Mouse (Mus musculus): ENCODE results near the gene Mmrn2.

The Mmrn2 gene

DNA sequence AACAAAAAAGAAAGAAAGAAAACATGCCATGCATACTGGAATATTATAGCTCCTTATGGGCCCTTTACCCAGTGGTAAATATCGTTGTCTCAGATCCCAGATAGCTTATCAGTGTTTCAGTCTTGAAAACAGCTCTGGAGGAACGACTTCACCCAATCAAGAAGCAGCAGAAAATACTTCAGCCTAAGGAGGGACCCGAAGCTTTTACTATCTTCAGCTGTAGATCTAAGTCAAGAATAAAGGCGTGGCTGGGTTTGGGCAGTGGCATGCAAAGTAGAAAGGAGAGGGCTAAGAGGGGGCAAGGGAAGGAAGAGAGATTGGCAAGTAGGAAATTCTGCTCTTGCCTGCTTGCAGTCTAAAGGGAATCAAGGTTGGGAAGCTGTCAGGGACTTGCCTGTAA is 13.1 kb upstream of the Mmrn2 start:
- in situ Hi-C loops (cut with MboI, MseI), result loop anchor here (5.0 kb wide), 1 partner anchor 40 kb away; no protein-coding TSS in a partner anchor

DNA sequence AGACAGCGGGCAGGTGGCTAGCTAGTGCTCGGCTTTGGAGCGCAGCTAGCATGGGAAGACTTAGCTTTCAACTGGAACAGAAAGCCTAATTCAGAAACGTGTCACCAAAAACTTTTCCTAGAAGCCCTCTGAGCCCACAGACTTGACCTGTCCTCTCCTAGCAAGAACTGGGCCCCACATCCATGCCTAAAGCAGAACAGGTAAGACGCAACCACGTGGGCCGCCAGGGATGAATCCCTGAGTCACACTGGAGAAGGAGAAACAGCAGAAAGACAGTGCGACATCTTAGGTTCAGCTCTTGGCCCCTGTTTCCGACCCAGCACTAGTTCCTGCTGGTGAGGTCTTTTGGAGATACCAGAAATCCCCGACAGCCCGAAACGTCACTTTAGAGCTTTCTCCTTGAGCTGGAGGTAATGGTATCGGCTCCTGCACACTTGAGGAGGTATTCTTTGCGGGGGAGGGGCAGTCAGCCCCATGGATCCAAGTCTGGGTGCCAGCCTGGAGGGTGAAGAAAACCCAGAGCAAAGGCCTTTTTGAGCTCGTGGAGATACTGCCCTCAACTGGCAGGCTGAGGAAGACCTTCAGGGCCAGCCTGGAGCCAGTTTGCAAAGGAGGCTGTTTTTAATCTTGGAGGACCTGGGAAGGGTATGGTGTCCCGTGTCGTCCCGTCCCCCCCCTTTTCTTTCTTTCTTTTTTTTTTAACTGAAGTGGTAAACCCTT is 12.4 kb upstream of the Mmrn2 start:
- in situ Hi-C loops (cut with MboI, MseI), result loop anchor here (5.0 kb wide), 1 partner anchor 39 kb away; no protein-coding TSS in a partner anchor

DNA sequence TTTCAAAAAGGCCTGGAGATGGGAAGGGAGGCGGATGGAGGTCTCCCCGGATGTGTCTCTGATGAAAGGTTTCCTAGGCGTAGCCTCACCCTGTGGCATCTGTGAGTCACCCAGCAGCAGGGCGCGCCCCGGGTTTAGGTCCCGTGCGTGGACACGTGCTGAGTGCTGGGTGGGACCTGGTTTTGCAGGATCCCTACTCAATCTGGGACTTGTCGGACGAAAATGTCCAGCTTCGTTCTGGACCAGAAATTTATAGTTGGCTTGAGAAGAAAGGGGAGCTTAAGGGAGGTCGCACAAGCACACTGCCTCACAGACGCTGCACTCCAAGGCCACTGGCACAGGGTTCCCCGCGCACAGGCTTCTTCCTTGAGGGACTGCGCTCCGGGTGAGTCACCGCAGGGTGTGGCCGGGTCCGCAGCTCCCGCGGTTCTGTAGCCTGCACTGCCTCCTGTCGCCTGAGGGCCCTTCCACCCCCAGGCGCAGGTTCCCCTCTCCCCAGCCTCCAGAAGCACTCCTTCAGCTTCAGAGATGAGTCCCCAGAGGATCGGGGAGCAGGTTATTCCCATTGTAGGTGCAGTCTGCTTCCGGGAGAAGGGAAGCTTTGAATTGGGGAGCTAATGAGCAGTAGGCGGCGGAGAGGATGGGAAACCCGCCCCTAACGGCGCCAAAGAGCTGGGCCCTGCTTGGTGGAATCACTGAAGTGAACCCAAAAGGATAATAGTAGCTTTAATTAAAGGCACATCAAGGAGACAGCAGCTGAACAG is 11.6 kb upstream of the Mmrn2 start:
- in situ Hi-C loops (cut with MboI, MseI), result loop anchor here (5.0 kb wide), 1 partner anchor 39 kb away; no protein-coding TSS in a partner anchor

DNA sequence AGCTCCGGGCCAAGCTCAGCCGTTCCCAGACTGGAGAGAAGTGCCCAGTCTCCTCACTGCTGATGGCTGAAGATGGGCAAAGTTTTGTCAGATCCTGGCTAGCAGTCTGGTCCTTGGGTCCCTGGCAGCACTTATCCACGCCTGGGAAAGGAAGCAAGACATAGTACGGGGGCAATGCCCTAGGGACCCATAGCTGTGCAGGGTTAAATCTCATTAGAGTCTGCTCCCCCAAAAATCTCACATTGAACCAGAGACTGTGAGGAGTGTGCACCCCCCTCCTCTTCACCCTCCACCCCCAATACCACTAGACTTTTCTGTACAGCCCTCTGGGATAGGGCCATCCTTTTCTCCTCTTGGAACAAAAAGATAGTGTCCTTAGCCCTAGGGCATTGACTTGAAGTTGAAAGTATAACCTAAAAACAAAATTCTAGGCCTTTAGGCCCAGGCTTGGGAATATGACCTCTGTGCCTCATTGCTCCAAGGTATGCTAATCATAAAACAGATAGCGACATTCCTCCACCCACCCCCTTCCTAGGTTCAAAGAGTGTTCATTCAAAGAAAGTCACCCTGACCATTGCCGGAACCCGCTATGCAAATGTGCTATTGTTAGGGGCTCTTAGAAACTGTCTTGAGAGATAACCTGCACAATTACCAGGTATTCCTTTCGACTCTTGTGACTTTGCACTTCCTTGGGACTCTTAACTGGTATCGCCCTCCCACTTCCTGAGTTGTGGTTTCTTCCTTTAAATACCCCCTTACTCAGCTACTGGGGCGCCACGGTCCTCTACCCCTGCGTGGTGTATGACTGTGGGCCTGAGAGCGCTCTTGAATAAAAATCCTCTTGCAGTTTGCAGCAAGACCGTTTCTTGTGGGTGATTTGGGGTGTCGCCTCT is 10.8 kb upstream of the Mmrn2 start:
- in situ Hi-C loops (cut with MboI, MseI), result loop anchor here (5.0 kb wide), 1 partner anchor 38 kb away; no protein-coding TSS in a partner anchor

DNA sequence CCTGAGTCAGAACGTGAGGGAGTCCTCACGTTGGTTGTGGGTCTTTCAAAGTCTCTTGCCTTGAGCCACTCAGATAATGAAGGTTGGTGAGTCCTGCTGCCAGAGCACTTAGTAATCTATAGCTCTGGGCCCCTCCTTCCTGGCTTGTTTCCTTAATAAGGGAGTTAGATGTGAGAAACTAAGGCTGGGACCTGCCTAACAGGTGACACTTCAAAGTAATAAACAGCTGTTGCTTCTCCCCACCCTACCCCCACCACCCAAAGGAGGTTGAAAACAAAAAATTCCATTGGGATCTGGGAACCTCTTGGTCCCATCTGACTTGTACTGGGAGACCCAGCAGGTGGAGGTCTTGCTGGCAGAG is 10.1 kb upstream of the Mmrn2 start:
- in situ Hi-C loops (cut with MboI, MseI), result no loop called here

DNA sequence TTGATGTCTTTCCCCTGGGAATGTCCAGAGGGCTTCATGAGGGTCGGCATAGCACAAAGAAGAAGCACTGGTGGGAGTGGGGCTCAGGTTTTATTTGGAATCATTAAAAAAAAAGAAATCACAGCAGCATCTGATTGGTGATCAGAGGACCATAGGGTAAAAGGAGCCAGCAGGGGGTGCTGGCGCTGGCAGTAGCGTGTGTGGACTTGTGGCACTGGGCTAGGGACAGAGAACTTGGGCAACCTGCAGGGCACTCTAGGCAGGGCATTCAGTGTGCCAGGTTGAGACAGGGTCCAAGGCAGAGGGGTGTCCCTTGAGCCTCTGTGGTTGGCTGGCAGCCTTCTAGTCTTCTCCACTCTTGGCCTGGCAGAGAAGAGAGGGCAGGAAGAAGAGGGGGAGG is 5.1 kb upstream of the Mmrn2 start:
- in situ Hi-C loops (cut with MboI, MseI), result no loop called here

DNA sequence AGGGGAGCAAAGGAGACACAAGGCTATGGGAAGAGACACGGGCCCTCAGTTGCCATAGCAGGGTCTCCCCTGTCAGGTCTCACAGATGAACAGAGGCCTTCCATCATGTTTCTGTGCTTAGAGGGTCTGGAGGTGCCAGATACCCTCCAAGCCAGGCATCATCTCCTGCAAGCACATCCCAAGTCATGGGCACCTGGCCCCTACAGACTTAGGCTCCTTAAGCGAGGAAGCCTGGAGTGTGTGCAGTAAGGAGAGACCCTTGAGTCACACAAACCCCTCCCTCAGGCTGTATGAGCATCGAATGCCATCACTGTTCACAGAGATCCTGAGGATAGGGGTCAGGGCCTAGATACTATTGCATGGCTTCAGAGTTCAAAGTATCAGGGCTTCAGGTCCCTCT is 4.3 kb upstream of the Mmrn2 start:
- in situ Hi-C loops (cut with MboI, MseI), result no loop called here

DNA sequence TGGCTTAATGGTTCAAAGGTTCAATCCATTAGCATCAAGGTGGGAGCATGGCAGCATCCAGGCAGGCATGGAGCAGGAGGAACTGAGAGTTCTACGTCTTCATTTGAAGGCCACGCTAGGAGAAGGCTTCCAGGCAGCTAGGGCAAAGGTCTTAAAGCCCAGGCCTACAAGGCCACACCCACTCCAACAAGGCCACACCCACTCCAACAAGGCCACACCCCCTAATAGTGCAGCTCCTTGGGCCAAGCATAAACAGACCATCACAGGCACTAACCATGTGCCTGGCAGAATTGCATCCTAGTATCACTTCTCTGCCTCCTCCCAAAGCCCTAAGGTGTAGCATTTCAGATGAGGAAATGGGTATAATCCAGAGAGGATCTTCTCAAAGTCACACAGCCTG is 3.5 kb upstream of the Mmrn2 start:
- in situ Hi-C loops (cut with MboI, MseI), result no loop called here

DNA sequence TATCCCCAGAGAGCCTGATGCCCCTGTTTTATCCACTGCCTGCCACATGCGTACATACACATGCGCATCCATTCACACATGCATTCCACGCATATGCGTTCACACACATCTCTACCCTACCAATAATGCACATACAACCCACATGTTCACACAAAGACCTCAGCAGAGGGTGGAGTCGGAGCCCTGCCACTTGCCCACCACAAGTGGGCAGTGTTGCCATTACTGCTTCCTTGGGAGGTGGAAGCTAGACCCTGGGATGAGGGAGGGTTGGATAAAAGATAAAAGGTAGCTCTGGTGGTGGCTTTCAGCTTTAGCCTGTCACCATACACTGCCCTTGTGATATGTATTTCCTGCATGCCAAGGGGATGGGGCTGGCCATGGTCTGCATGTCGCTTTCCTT is 2.6 kb upstream of the Mmrn2 start:
- in situ Hi-C loops (cut with MboI, MseI), result no loop called here

DNA sequence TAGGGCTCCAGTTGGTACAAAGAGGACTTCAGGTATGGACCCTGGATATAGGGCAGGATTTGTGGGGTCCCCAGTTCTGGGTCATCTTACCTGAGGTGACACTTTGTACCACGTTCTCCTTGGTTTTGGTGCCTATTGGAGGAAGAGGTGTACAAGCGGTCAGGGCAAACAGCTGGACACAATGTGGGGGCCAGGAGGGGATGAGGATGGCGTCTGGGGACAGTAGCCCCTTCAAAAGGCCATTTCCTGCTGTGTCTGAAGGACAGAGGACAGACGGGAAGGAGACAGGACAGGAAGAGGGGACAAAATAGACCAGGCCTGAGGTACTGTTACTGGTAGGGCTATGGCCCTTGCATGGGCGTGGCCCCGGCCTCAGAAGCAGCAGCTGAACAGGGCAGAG is 1.7 kb upstream of the Mmrn2 start:
- in situ Hi-C loops (cut with MboI, MseI), result no loop called here

DNA sequence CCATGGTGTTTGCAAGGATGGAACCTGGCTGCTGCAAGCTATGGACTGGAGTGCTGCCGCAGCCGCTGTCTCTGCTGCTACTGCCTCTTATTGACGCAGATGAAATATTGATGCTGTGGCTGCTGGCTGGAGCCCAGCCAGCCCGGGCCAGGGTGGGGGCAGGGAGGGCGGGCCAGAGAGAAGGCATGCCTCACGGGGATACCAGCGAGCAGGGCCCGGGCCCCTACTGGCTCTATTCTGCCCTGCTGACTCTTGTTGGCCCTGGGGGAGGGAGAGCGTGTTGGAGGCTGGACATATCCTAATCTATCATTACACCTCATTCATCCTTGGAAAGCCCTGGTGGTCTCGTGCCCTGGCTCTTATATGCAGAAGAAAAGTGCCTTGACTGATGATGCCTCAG is 688 bp upstream of the Mmrn2 start, which contains the start of gene Sncg:
Gene Sncg (minus strand): TSS at position 213 of the 400 bp plus-strand sequence.
- in situ Hi-C loops (cut with MboI, MseI), result no loop called here

DNA sequence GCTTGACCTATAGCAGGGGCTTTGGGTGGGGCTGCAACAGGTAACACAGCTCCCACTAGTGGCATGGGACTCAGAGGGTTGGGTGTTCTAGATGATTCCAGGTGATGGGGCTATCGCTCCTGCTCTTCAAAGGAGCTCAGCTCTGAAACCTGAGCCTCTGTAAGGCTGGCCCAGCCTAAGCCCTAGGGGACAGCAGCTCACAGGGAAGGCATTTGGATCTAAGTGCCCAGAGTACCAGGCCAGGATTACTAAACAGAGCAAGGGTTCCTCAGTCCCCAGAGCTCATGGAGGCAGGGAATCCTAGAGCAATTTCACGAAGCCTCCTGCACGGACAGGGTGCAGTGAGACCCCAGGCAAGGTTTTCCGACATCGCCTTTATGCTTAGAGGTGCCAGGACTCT is 676 bp downstream of the Mmrn2 start:
- in situ Hi-C loops (cut with MboI, MseI), result no loop called here

DNA sequence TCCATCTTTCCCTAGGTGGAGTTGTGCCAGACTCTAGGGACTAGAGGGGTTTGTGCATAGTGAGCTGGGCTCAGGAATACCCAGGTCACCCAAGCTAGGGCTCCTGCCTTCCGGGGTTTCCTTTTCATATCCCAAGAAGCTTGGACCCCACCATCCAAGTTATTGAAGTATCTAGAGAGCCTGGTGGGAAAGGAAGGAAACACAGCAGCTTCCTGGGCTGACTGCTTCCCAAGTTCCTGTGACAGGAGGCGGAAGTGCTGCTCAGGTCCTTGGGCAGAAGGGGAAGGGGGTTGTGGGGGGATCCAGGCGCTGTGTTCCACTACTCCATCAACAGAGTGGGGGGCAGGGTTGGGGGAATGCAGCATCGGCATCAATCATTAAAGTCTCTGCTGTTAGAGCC is 1.9 kb downstream of the Mmrn2 start:
- in situ Hi-C loops (cut with MboI, MseI), result no loop called here

DNA sequence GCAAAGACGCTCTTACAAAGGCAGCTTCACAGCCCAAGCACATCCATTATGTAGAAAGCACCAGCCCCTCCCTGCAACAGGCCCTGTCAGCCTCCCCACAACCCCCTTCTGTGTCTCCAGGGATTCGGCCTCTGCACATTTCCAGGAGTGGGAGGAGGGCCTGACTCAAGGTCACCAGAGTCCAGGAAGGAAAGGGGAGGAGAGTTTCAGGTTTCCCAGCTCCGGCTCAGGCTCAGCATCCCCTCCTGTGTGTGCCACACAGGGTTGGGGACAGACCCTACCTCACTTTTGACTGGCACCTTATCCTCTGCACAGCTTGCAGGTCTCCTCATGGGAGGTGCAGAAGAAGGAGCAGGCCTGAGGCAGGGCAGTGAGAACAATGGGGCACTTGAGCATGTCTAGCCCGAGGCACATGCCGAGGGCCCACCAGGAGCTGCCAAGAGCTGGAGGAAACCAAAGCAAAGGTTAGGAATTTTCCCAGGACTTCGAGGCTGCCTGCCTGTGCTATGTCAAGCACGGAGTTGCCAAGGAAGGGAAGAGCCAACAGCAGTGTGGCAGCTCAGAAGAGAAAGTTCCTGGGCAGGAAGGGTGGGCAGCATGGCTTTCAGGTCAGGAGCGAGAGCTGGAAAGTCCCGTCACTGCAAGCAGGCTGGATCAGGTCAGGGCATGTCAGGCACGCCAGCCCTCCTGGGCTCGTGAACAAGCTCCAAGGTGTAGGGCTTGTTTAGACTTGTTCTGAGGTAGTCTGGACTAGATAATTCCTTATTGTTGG is 3.5 kb downstream of the Mmrn2 start:
- in situ Hi-C loops (cut with MboI, MseI), result no loop called here

DNA sequence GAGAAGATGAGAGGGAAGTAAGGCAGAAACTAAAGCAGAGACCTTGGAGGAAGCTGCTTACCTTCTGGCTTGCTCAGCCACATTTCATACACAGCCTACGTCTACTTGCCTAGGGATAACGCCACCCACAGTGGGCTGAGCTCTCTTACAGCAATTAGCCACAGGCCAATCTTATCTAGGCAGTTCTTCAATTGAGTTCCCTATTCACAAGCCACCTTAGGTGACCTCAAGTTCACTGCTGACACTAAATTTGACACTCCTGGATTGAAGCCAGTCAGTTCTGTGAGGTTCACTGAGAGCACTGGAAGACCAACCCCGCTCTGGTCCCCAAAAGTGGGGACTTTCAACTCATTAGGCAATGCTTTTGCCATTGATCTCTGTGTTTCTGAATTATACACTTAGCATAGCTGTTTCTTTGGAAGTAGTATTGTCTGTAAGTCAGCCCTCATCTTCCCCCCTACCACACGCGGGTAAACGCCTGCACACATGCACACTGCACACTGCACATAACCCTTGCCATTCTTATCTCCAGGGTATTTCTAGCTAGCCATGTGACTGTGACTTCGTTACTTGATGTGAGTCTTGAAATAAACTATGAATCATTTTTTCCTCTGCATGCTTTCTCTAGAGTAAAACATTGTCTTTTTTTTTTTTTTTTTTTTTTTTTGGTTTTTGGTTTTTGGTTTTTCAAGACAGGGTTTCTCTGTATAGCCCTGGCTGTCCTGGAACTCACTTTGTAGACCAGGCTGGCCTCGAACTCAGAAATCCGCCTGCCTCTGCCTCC is 7.8 kb downstream of the Mmrn2 start:
- in situ Hi-C loops (cut with MboI, MseI), result no loop called here

DNA sequence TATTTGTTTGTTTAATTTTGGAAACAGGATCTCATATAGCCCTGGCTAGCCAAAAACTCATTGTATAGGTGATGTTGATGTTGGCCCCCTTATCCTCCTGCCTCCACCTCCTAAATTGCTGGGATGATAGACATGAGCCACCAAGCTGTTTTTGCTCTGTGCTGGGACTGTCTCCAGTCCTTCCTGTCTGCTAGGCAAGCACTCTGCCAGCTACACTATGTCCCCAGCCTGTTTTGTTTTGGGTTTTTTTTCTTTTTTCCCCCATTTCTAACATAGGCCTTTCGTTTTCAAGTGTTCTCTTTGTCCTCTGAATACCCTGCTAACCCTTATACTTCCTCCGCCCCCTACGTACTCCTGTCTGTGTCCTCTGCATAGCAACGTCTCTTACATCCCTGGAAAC is 18.0 kb downstream of the Mmrn2 start:
- in situ Hi-C loops (cut with MboI, MseI), result no loop called here

DNA sequence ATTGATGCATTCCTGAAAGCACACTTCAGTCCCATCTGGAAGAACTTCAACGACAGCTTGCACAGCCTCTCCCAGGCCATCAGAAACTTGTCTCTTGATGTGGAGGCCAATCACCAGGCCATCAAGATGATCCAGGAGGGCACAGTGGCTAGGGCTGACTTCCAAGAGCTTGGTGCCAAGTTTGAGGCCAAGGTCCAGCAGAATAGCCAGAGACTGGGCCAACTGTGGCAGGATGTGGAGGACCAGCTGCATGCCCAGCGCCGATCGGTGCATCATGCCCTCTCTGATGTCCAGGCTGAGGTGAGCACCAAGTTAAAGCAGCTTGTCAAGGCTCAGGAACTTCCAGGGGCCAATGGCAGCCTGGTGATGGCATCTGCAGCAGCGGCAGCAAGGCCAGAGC is 22.6 kb downstream of the Mmrn2 start:
- in situ Hi-C loops (cut with MboI, MseI), result loop anchor here (5.0 kb wide), 1 partner anchor 291 kb away; no protein-coding TSS in a partner anchor

DNA sequence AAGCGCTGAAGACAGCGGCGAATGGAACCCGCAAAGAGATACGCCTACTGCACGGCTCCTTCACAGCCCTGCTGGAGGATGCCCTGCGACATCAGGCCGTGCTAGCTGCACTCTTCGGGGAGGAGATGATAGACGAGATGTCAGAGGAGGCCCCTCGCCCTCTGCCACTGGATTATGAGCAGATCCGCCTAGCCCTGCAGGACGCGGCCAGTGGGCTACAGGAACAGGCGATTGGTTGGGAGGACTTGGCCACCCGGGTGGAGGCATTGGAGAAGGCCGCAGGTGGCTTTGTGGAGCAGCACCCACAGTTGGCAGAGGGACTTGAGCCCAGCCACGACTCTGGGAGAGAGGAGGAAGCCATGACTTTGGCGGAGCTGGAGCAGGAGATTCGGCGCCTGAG is 23.6 kb downstream of the Mmrn2 start:
- in situ Hi-C loops (cut with MboI, MseI), result loop anchor here (5.0 kb wide), 1 partner anchor 292 kb away; no protein-coding TSS in a partner anchor

DNA sequence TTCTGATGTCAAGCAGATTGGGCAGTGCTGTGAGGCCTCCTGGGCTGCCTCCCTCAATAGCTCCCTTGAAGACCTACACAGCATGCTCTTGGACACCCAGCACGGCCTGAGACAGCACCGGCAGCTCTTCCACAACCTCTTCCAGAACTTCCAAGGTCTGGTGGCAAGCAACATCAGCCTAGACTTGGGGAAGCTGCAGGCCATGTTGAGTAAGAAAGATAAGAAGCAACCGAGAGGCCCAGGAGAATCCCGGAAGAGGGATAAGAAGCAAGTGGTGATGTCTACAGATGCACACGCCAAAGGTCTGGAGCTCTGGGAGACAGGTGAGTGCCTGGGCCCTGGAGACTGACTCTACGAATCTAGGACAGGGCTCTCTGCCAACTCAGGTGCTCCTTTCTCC is 24.0 kb downstream of the Mmrn2 start:
- in situ Hi-C loops (cut with MboI, MseI), result loop anchor here (5.0 kb wide), 1 partner anchor 292 kb away; no protein-coding TSS in a partner anchor

DNA sequence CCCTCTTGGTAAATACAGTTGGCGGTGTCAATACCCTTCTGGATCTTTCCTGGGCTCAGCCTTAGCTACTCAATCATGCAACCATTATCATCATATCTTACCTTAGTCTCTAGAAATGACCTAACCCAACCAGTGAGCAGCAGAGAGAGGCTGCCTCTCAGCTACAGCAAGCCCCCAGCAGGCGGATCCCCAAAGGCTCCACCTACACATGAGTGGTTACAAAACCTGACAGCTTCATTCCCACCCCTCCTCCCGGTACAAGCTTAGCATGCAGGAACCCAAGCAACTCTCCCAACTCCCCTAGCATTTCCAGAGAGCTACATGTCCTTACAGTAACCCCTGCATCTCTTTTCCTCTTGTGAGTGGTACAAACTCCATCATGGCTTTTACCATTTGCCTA is 24.8 kb downstream of the Mmrn2 start:
- in situ Hi-C loops (cut with MboI, MseI), result loop anchor here (5.0 kb wide), 1 partner anchor 38 kb away; no protein-coding TSS in a partner anchor

All from regulatory T cell (primary cell).